Mouse (Mus musculus) mesoderm, embryonic 11.5 days (tissue): Measurements from ENCODE around the gene Clcn6.

Experiments used
- DNase-seq: peaks from one replicate; pipeline ENCODE4 v3.0.0-alpha.2; 2012; ENCODE audit warnings: low read depth, low spot score

The Clcn6 gene

GRCm38 (mm10) chr4:148040029-148040830 lies 1.6 kb upstream of the Clcn6 start:
- DNase-seq, result no peak

- no peak for DNase-seq
Observed at GRCm38 (mm10) chr4:148039254-148040028, 820 bp upstream of the Clcn6 start.

GRCm38 (mm10) chr4:148038079-148038599 lies 482 bp downstream of the Clcn6 start:
- no peak for DNase-seq

GRCm38 (mm10) chr4:148035440-148035839 lies 3.2 kb downstream of the Clcn6 start:
- no peak for DNase-seq

GRCm38 (mm10) chr4:148033858-148034410 lies 4.7 kb downstream of the Clcn6 start:
- DNase-seq, result no peak

GRCm38 (mm10) chr4:148030506-148030905 lies 8.1 kb downstream of the Clcn6 start:
- no peak for DNase-seq

- DNase-seq, result no peak
Observed at GRCm38 (mm10) chr4:148029297-148029696, 9.3 kb downstream of the Clcn6 start.

- no peak for DNase-seq
Observed at GRCm38 (mm10) chr4:148024003-148024402, 14.6 kb downstream of the Clcn6 start.

GRCm38 (mm10) chr4:148018410-148018809 lies 20.2 kb downstream of the Clcn6 start:
- no peak for DNase-seq

- no peak for DNase-seq
Observed at GRCm38 (mm10) chr4:148016981-148017380, 21.6 kb downstream of the Clcn6 start.

GRCm38 (mm10) chr4:148015418-148015817 lies 23.2 kb downstream of the Clcn6 start:
- peak; percentile 28 for DNase-seq

- no peak for DNase-seq
Observed at GRCm38 (mm10) chr4:148012216-148012615, 26.4 kb downstream of the Clcn6 start.

- DNase-seq, result no peak
Observed at GRCm38 (mm10) chr4:148011332-148011731, 27.3 kb downstream of the Clcn6 start.

GRCm38 (mm10) chr4:148009641-148010040 lies 29.0 kb downstream of the Clcn6 start:
- no peak for DNase-seq

- peak; percentile 17 for DNase-seq
Observed at GRCm38 (mm10) chr4:148008412-148008811, 30.2 kb downstream of the Clcn6 start.

- DNase-seq, result no peak
Observed at GRCm38 (mm10) chr4:148004361-148004760, 34.3 kb downstream of the Clcn6 start.

GRCm38 (mm10) chr4:148001866-148002265 lies 36.8 kb downstream of the Clcn6 start:
- DNase-seq, result peak; percentile 19

- DNase-seq, result no peak
Observed at GRCm38 (mm10) chr4:148001013-148001789, 37.4 kb downstream of the Clcn6 start.

- no peak for DNase-seq
Observed at GRCm38 (mm10) chr4:148000202-148000772, 38.3 kb downstream of the Clcn6 start, which contains the start of gene Nppa. TSS of gene Nppa (plus strand) at chr4:148000722.

- no peak for DNase-seq
Observed at GRCm38 (mm10) chr4:147995311-147995710, 43.3 kb downstream of the Clcn6 start.

- DNase-seq, result no peak
Observed at GRCm38 (mm10) chr4:147993571-147994095, 45.0 kb downstream of the Clcn6 start.
